ENCODE assay signal across 8 mouse cellular contexts in the genomic region with DNA sequence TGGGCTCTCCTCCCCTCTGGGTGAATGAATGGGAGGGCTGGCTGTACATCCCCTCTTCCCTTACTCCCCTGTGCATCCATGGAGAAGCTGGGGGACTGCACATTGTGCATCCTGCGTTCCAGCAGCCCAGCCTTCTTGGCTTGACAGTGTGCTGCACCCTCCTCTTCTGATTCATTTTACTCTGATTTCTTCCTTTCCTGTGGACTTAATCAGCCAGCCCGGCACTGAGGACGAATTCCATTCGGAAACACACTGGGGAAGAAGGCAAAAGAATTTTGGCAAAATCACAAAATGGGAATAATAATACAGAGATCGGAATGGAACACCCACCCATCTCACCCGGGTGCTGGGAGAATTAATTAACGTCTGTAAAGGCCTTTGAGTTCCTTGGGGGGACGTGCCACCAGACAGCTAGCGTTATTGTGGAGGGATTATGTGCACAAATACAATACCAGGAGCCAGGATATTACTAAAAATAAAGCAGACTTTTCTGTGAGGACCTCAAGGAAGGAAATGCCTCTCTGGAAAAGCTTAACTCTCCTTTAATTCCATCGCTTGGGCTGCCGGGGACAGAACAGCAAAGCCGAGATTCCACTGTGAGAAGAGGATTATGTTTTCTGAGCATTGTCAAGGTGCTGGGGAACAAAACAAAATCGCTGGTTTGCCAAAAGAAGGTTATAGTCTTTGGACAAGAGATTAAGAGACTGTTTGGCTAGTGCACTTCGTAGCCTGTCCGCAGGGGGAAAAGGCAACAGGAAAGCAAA. TPM values are rescaled to one million over a fixed set of nuclear protein-coding genes. Genes with fewer than 3 reads are reported as not detected.
A peak's percentile ranks its signal among the peaks of the same experiment; 100 is the strongest.
DNase-seq lines count a peak whose midpoint lies in the region; ATAC-seq lines count a peak whose summit lies in the region.

No protein-coding gene starts in this region.

- intact Hi-C loops in heart, postnatal 25 days (cut with DNase I): loop anchor here (5.0 kb wide), 1 partner anchor 171 kb away; no protein-coding TSS in a partner anchor

- H3K9ac ChIP-seq in midbrain, embryonic 14.5 days (replicated peaks; ENCODE audit: low read length): peak overlapping the region; percentile 51

- 0 out of 2 replicates have a peak, but pooled peaks cover 3% of the 10 kb centered on the region for H3K27me3 ChIP-seq in midbrain, embryonic 14.5 days (ENCODE audit: control insufficient read depth, insufficient read depth, low read length)

- peak; percentile 69 for ATAC-seq in midbrain, embryonic 14.5 days (ENCODE audit: low FRiP score, low TSS enrichment)

- H3K36me3 ChIP-seq in midbrain, embryonic 14.5 days (ENCODE audit: control insufficient read depth, insufficient read depth, low read length): no peaks in the 10 kb centered on the region

- H3K9me3 ChIP-seq in midbrain, embryonic 14.5 days (ENCODE audit: control insufficient read depth, low read length): no peaks in the 10 kb centered on the region

- peaks cover 19% of the 10 kb centered on the region for H3K4me1 ChIP-seq in midbrain, embryonic 14.5 days (ENCODE audit: control insufficient read depth, insufficient read depth, low read length)

- under 1% methylated on average over 15 of the region's 15 CpGs for WGBS in midbrain, embryonic 14.5 days

- peak overlapping the region; percentile 58 for H3K4me2 ChIP-seq in midbrain, embryonic 14.5 days (ENCODE audit: low read length)

- peak; percentile 96 for DNase-seq in heart, adult 11 months
- DNase-seq in heart, postnatal 25 days (ENCODE audit: low spot score): no peak
- peak; percentile 60 for DNase-seq in embryo, embryonic 10.5 days (ENCODE audit: low spot score)
- DNase-seq in heart, adult 9 months (ENCODE audit: low spot score in 2 of 2): peak; percentile 54 to 66
- peak; percentile 39 for DNase-seq in kidney, adult 9 months
- DNase-seq in midbrain, embryonic 14.5 days: peak; percentile 73
- no peak for DNase-seq in urinary bladder, adult 2 months (ENCODE audit: low spot score)
- no peak for DNase-seq in frontal cortex, postnatal 14 days (ENCODE audit: low spot score in 2 of 2)

- peak overlapping the region; percentile 12 for H3K4me3 ChIP-seq in midbrain, embryonic 14.5 days (replicated peaks; ENCODE audit: low read depth, low read length)

- peak overlapping the region; percentile 82 for H3K27ac ChIP-seq in midbrain, embryonic 14.5 days (replicated peaks; ENCODE audit: low read depth, low read length)

RNA-seq across cellular contexts. Expression of a gene that starts 53.6 kb away (rescaled TPM):
- 10 to 100 TPM; 22.6 to 22.8 TPM for total RNA-seq in heart, postnatal 25 days (2021)
- 7.1 and 7.2 TPM in 2 replicates for polyA plus RNA-seq in midbrain, embryonic 14.5 days (2014; fragmentation: Nextera tagmentation; extraction: Ambion mirVana)
- polyA plus RNA-seq in urinary bladder, adult 2 months (2012; rRNA removed): 34.7 and 38.2 TPM in 2 replicates

Comparison
In these comparisons a context has a peak if more than half of its experiments do, and no peak if none do; other contexts are left out.
1. DNase-seq: peak in heart, adult 11 months (single experiment), embryo, embryonic 10.5 days (single experiment), heart, adult 9 months (2 of 2), kidney, adult 9 months (single experiment) and midbrain, embryonic 14.5 days (single experiment); none in heart, postnatal 25 days (single experiment), urinary bladder, adult 2 months (single experiment) and frontal cortex, postnatal 14 days (0 of 2).